Mouse (Mus musculus) lung, postnatal 25 days (tissue): ENCODE results near the gene Srsf1.

ENCODE experiments used
- DNase-seq: peaks from one replicate; pipeline ENCODE4 v3.0.0; 2022; ENCODE audit warnings: low spot score

Gene Srsf1

DNA sequence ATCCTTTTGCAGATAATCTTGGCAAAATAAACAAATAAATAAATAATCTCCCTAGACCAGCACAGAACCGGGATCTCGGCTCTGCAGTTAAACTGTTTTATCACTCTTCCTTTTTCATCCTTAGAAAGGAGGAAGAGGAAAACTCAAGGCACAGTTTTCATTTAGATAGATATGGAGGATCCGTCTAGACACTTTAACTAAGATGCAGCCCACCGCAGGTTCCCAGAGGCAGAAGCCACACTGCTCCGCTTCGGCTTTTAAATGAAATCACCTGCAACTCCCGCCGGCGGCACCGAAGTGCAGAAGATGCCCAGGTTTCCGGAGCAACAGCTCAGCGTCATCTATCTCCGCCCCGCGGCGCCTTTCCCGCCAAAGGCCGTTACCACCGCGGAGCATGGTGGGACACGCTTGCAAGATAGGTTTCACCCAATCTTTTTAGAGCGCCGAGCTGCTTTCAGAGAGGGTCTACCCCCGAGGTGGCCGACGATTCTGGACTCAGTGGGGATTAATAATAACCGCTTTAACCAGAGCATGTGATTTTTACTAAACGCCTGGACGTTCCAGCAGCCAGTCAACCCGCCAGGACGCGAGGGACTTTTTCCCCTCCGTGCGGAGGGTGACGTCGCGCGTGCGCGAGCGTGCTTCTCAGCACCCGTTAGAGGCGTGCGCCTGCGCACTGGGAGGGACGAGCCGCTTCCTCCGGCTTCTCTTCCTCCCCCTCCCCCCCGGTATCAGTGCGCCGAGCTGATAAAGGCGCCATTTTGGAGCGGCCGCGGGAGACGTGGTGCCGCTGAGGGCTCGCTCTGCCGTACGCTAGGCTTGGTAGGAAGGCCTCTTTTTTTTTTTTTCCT lies at the start of gene Srsf1:
Gene Srsf1, plus strand, starts transcription at position 430 of the 851 bp plus-strand sequence.
- peak; percentile 97 for DNase-seq

- no peak for DNase-seq
These were observed 47.4 kb upstream of the Srsf1 start for GRCm38 (mm10) chr11:87999751-88000150.

GRCm38 (mm10) chr11:88002738-88003137 lies 44.4 kb upstream of the Srsf1 start:
- DNase-seq: no peak

GRCm38 (mm10) chr11:88004123-88004522 lies 43.0 kb upstream of the Srsf1 start:
- no peak for DNase-seq

DNA sequence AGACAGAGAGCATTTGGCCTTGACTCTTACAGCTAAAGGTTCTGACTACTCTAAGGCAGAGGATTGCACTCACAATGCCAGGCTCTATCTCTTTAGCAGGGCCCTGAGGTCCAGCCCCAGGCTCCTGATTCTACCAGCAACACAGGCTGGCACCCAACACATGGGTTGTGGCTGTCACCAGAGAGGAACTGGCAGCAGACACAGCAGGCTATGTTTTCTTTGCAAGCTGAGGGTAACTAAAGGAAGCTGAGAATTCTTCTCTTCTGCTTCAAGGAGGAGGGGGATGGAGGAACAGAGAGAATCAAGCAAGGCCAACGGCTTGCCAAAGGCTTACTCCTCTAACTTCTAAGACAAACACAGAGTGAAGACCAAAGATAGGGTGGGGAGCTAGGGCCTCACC lies 38.5 kb upstream of the Srsf1 start:
- DNase-seq: no peak

DNA sequence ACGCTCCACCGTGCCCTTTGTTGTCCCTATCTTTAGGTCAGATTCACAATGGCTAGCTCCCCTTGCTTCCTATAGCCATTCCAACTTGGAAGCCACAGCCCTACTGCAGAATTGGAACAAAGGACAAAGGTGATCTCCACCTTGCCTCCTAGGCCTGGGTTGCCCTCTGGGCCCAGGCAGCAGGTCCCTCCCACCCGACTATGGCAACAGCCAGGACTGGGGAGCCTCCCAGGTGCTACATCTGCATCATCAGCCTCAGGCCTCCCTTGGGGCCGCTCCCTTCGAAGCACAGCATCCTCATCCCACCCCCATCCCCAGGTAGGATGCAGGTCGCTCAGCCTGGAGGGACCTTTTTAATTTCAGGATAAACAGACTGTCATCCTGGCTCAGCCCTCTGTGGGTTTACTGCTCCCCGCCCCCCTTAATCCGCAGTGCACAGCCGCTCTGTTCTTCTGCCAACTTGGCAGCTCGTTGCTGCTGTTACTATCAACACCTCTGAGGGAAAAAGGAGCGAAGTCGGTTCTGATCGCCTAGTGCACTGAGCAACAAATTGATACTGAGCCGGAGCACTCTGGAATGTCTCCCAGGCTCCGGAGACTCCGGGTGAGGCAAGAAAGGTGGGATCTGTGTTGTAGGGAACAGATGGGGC lies 37.5 kb upstream of the Srsf1 start:
- DNase-seq: no peak

- no peak for DNase-seq
These were observed 35.8 kb upstream of the Srsf1 start for GRCm38 (mm10) chr11:88011208-88011913.

DNA sequence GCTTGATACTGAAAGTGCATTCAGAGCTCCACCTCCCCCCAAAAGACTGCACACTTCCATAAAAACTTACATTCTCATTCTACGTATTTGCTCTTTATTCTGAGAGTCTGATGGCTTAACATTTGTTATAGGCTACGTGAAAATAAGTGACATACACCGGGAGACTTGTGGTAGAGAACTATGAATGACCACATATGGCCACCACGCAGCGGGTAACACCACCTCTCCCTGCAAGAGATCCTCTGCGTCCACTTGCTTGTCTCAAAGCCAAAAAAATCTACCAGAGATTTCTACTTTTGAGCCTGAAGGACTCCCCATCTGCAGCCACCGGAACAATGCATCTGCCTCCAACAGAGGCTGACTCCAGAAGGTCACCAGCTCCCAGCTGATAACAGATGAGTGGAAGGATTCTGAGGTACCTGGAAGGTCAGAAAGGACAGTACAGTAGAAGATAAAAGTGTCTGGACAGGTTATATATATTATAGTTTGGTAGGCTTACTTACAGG lies 35.2 kb upstream of the Srsf1 start:
- DNase-seq: no peak

GRCm38 (mm10) chr11:88012621-88013244 lies 34.4 kb upstream of the Srsf1 start:
- no peak for DNase-seq

GRCm38 (mm10) chr11:88013632-88014031 lies 33.5 kb upstream of the Srsf1 start:
- DNase-seq: no peak

GRCm38 (mm10) chr11:88015161-88015560 lies 32.0 kb upstream of the Srsf1 start:
- DNase-seq: no peak

GRCm38 (mm10) chr11:88015795-88016194 lies 31.4 kb upstream of the Srsf1 start:
- DNase-seq: no peak

DNA sequence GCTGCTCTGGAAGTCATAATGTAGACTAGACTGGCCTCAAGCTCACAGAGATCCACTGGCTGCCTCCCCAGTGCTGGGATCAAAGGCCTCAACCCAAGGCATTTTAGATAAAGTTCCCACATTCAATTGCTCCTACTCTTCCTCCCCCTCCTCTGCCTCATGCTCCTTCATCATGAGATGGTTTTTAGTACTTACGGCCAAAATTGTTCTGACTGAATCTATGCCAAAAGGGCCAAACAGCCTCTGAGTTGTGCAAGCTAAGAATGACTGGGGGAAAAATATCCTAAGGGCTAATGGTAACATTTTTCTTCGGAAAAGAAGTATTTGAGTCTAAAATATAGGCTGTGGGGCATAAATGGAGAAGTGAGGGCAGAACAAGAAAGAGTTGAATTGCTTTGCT lies 23.2 kb upstream of the Srsf1 start:
- DNase-seq: no peak

GRCm38 (mm10) chr11:88027391-88028035 lies 19.7 kb upstream of the Srsf1 start:
- DNase-seq: no peak

DNA sequence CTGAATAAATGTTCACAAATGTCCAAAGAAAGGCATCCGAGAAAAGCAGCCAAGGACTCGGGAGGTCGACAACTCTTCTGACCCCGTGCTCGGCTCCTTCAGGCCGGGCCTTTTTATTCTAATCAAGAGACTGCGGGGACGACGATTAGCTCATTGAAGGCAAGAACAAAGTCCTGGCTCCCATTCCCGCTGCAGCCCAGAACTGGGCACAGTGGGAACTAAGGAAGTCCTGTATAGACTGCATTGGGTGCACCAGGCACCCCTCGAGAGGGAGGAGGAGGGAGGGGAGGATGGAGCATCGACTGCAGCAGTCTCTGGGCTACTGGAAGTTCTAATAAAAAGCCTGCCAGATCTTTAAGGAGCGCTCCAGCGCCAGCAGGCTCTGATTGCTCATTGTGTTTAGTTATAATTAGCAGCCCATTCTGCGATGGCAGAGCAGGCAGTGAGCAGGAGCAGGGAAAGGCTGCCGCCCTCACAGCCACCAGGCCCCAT lies 18.9 kb upstream of the Srsf1 start:
- DNase-seq: no peak

GRCm38 (mm10) chr11:88030219-88030618 lies 17.0 kb upstream of the Srsf1 start:
- no peak for DNase-seq

DNA sequence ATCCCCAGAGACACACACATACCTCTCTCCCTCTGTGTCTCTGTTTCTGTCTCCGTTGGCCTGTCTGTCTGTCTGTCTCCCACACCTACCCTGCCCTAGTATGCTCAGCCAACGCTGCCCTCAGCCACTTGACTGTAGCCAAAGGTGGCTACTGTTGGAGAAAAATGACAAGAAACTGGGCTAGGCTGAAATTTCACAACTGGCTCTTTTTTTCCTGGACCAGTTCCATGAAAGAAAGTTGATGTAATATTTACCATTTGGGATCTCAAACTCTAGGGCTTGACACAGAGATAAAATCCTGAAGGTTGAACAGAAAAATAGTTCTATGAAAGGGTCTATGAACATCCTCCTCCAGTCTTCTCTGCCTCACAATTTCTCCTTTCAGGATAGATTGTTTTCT lies 16.3 kb upstream of the Srsf1 start:
- no peak for DNase-seq

DNA sequence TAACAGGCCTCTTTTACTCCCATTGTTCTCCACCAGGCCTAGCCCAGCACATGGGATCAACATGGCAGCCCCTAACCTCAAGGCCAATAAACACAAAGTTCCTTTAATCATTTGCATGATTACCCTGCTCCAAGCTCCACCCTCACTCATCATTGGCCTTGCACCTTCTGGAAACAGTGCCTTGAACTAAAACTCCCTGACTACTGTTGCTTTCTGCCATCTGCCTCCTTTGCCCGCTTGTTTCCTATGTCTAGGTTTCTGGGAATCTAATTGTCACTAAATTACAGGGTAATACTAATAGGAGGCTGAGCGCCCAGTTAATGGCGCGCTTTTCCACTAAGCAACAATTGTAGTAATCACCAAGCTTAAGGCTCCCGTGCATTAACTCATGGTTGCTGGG lies 15.4 kb upstream of the Srsf1 start:
- no peak for DNase-seq

GRCm38 (mm10) chr11:88035970-88036369 lies 11.2 kb upstream of the Srsf1 start:
- DNase-seq: no peak

- no peak for DNase-seq
These were observed 10.4 kb upstream of the Srsf1 start for GRCm38 (mm10) chr11:88036761-88037251.

DNA sequence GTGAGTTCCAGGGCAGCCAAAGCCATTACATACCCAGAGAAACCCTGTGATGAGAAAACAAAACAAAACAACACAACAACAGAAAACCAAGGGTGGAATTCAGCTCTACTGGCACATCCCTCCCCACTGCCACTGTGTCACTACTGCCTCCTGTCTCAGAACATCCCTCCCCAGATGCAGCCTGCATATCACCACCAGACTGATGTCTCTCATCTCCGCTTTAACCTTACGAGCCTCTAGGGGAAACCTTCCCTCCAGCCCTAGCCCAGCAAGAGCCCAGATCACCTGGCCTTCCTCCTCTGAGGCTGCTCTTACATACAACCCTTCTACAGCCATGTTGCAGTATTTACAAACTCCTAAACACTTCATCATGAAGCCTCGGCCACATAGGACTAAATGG lies 9.8 kb upstream of the Srsf1 start:
- no peak for DNase-seq
